Mouse (Mus musculus): Measurements from ENCODE around the gene Tardbp. TPM values are rescaled to one million over a fixed set of nuclear protein-coding genes. Genes with fewer than 3 reads are reported as not detected.

Gene Tardbp
- polyA plus RNA-seq, 1 experiment from 2014 or later: 183 TPM

GRCm38 (mm10) chr4:148643291-148644156 is 16.7 kb upstream of the Tardbp start, which contains the start of gene Gm572:
TSS of gene Gm572 (plus strand) at chr4:148643317.
- 59% methylated on average over 15 of the region's 15 CpGs for whole genome bisulfite sequencing
- H3K9ac ChIP-seq (ENCODE audit: low read depth, low read length): peak within 1 kb of the TSS; percentile 44; the same call in 1 of the 2 replicates
- H3K4me2 ChIP-seq (replicated peaks; ENCODE audit: low read depth, low read length): peak within 1 kb of the TSS; percentile 26; the same call in 1 of the 2 replicates
- 0 out of 2 replicates have a peak, but pooled peaks have one; percentile 32 for ATAC-seq (ENCODE audit: low FRiP score, low TSS enrichment)
- no peaks in the 10 kb centered on the region for H3K4me1 ChIP-seq (ENCODE audit: control insufficient read depth, insufficient read depth, low read length)
- H3K27me3 ChIP-seq (ENCODE audit: control insufficient read depth, insufficient read depth, low read length): no peaks in the 10 kb centered on the region
- peak within 1 kb of the TSS; percentile 10; the same call in 1 of the 2 replicates for H3K4me3 ChIP-seq (ENCODE audit: low read length)
- no peaks in the 10 kb centered on the region for H3K9me3 ChIP-seq (ENCODE audit: control insufficient read depth, low read length)
- no peak within 1 kb of the TSS for H3K27ac ChIP-seq (ENCODE audit: low read depth, low read length)
- H3K36me3 ChIP-seq (ENCODE audit: control insufficient read depth, insufficient read depth, low read length): no peaks in the 10 kb centered on the region

DNA sequence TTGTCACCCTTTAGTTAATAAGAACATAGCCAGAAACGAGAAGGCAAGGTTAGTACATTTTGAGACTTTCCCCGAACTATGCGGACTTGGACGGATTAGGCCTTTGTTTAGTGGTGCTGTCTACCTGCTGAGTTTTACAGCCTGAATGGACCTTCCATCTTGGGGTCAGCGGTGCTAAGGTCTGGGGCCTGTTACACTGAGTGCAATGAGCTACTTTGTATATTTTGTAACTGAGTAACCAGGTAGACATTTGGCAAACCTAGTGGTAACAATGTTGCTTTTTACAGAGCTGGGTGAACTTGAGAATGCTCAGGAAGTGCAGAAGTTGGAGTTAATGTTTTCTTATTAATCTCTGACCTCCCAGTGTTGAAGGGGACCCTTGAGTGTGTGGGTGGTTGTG is 14.3 kb upstream of the Tardbp start:
- Histone ChIP-seq H3K4me1 (ENCODE audit: control insufficient read depth, insufficient read depth, low read length) (no peaks in the 10 kb centered on the region), H3K36me3 (ENCODE audit: control insufficient read depth, insufficient read depth, low read length) (no peaks in the 10 kb centered on the region), H3K27ac (ENCODE audit: low read depth, low read length) (peak overlapping the region; percentile 59; the same call in 1 of the 2 replicates), H3K4me2 (replicated peaks; ENCODE audit: low read depth, low read length) (no peak overlapping the region), H3K9me3 (ENCODE audit: control insufficient read depth, low read length) (no peaks in the 10 kb centered on the region), H3K4me3 (ENCODE audit: low read length) (no peak overlapping the region), H3K27me3 (ENCODE audit: control insufficient read depth, insufficient read depth, low read length) (no peaks in the 10 kb centered on the region), H3K9ac (ENCODE audit: low read depth, low read length) (no peak overlapping the region)
- peak; percentile 48; the same call in 1 of the 2 replicates for ATAC-seq (ENCODE audit: low FRiP score, low TSS enrichment)
- 62% methylated on average over 5 of the region's 5 CpGs for WGBS

DNA sequence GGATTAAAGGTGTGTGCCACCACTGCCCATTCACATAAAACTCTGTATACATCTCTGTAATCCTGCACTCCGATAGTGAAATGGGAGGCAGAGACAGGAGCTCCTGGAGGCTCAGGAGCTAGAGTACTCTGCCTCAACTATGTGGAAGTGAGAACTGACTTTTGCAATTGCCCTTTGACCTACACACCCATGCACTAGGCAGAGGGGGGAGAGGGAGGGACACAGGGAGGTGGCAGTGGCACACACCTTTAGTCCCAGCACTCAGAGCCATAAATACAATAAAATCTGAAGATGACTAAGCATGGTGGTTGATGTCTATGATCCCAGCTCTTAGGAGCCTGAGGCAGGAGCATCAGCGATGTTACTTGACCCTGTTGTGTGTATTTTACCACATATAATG is 12.6 kb upstream of the Tardbp start:
- no peaks in the 10 kb centered on the region for H3K36me3 ChIP-seq (ENCODE audit: control insufficient read depth, insufficient read depth, low read length)
- no peak for ATAC-seq (ENCODE audit: low FRiP score, low TSS enrichment)
- no peaks in the 10 kb centered on the region for H3K9me3 ChIP-seq (ENCODE audit: control insufficient read depth, low read length)
- no peak overlapping the region for H3K27ac ChIP-seq (ENCODE audit: low read depth, low read length)
- no peaks in the 10 kb centered on the region for H3K4me1 ChIP-seq (ENCODE audit: control insufficient read depth, insufficient read depth, low read length)
- 97% methylated on average over 2 of the region's 2 CpGs for WGBS
- H3K27me3 ChIP-seq (ENCODE audit: control insufficient read depth, insufficient read depth, low read length): no peaks in the 10 kb centered on the region
- no peak overlapping the region for H3K9ac ChIP-seq (ENCODE audit: low read depth, low read length)
- no peak overlapping the region for H3K4me3 ChIP-seq (ENCODE audit: low read length)
- no peak overlapping the region for H3K4me2 ChIP-seq (replicated peaks; ENCODE audit: low read depth, low read length)

GRCm38 (mm10) chr4:148638302-148638701 is 11.5 kb upstream of the Tardbp start:
- Histone ChIP-seq H3K27me3 (ENCODE audit: control insufficient read depth, insufficient read depth, low read length) (no peaks in the 10 kb centered on the region), H3K4me2 (replicated peaks; ENCODE audit: low read depth, low read length) (no peak overlapping the region), H3K9ac (ENCODE audit: low read depth, low read length) (no peak overlapping the region), H3K27ac (ENCODE audit: low read depth, low read length) (no peak overlapping the region), H3K4me1 (ENCODE audit: control insufficient read depth, insufficient read depth, low read length) (no peaks in the 10 kb centered on the region), H3K4me3 (ENCODE audit: low read length) (no peak overlapping the region), H3K9me3 (ENCODE audit: control insufficient read depth, low read length) (no peaks in the 10 kb centered on the region), H3K36me3 (ENCODE audit: control insufficient read depth, insufficient read depth, low read length) (no peaks in the 10 kb centered on the region)
- ATAC-seq (ENCODE audit: low FRiP score, low TSS enrichment): no peak
- WGBS: 30% methylated on average over 9 of the region's 9 CpGs

GRCm38 (mm10) chr4:148635309-148635708 is 8.5 kb upstream of the Tardbp start:
- H3K27me3 ChIP-seq (ENCODE audit: control insufficient read depth, insufficient read depth, low read length): no peaks in the 10 kb centered on the region
- 81% methylated on average over 2 of the region's 2 CpGs for WGBS
- H3K4me1 ChIP-seq (ENCODE audit: control insufficient read depth, insufficient read depth, low read length): no peaks in the 10 kb centered on the region
- no peak overlapping the region for H3K4me2 ChIP-seq (replicated peaks; ENCODE audit: low read depth, low read length)
- no peaks in the 10 kb centered on the region for H3K9me3 ChIP-seq (ENCODE audit: control insufficient read depth, low read length)
- no peak overlapping the region for H3K27ac ChIP-seq (ENCODE audit: low read depth, low read length)
- H3K9ac ChIP-seq (ENCODE audit: low read depth, low read length): no peak overlapping the region
- no peak for ATAC-seq (ENCODE audit: low FRiP score, low TSS enrichment)
- H3K36me3 ChIP-seq (ENCODE audit: control insufficient read depth, insufficient read depth, low read length): no peaks in the 10 kb centered on the region
- H3K4me3 ChIP-seq (ENCODE audit: low read length): no peak overlapping the region

- H3K36me3 ChIP-seq (ENCODE audit: control insufficient read depth, insufficient read depth, low read length): no peaks in the 10 kb centered on the region
- H3K4me2 ChIP-seq (replicated peaks; ENCODE audit: low read depth, low read length): no peak overlapping the region
- 46% methylated on average over 2 of the region's 2 CpGs for WGBS
- no peaks in the 10 kb centered on the region for H3K4me1 ChIP-seq (ENCODE audit: control insufficient read depth, insufficient read depth, low read length)
- no peaks in the 10 kb centered on the region for H3K27me3 ChIP-seq (ENCODE audit: control insufficient read depth, insufficient read depth, low read length)
- no peak for ATAC-seq (ENCODE audit: low FRiP score, low TSS enrichment)
- H3K4me3 ChIP-seq (ENCODE audit: low read length): no peak overlapping the region
- H3K27ac ChIP-seq (ENCODE audit: low read depth, low read length): no peak overlapping the region
- H3K9me3 ChIP-seq (ENCODE audit: control insufficient read depth, low read length): no peaks in the 10 kb centered on the region
- no peak overlapping the region for H3K9ac ChIP-seq (ENCODE audit: low read depth, low read length)
Measured at GRCm38 (mm10) chr4:148633395-148634061, 6.7 kb upstream of the Tardbp start.

DNA sequence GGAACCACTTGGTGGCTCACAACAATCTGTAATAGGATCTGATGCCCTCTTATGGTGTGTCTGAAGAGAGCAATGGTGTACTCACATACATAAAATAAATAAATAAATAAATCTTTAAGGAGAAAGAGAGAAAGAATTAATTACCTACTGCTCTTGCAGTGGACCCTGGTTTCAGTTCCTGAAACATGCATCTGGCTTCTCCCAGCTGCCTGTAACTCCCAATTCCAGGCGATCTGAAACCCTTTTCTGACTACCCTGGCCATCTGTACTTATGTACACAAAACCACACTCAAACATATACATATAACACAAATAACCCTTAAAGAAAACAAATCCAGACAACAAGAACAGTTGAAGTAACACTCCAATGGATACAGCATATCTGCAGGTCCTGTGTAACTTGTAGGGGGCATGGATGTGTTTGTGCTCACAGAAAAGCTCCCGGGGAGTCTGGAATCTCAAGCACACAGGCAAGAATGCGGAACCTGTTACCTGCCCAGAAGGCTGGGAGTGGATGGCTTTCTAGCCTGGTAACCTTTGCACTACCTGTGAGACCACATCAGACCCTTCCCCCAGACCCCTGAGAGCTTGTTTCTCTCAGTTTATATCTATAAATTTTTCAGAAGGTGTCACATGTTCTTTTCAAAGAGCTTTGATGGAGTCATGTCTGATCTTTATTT is 5.3 kb upstream of the Tardbp start:
- no peaks in the 10 kb centered on the region for H3K4me1 ChIP-seq (ENCODE audit: control insufficient read depth, insufficient read depth, low read length)
- WGBS: 58% methylated on average over 3 of the region's 3 CpGs
- H3K36me3 ChIP-seq (ENCODE audit: control insufficient read depth, insufficient read depth, low read length): no peaks in the 10 kb centered on the region

GRCm38 (mm10) chr4:148627246-148627645 is 427 bp upstream of the Tardbp start:
- H3K27ac ChIP-seq (ENCODE audit: low read depth, low read length): no peak overlapping the region
- peaks cover 29% of the 10 kb centered on the region for H3K36me3 ChIP-seq (ENCODE audit: control insufficient read depth, insufficient read depth, low read length)

More for the DNA sequence above, 5.3 kb upstream of the Tardbp start:
- no peak overlapping the region for H3K4me2 ChIP-seq (replicated peaks; ENCODE audit: low read depth, low read length)
- no peak overlapping the region for H3K4me3 ChIP-seq (ENCODE audit: low read length)
- no peaks in the 10 kb centered on the region for H3K9me3 ChIP-seq (ENCODE audit: control insufficient read depth, low read length)
- no peaks in the 10 kb centered on the region for H3K27me3 ChIP-seq (ENCODE audit: control insufficient read depth, insufficient read depth, low read length)
- no peak overlapping the region for H3K27ac ChIP-seq (ENCODE audit: low read depth, low read length)
- ATAC-seq (ENCODE audit: low FRiP score, low TSS enrichment): no peak
- H3K9ac ChIP-seq (ENCODE audit: low read depth, low read length): no peak overlapping the region

More at GRCm38 (mm10) chr4:148627246-148627645, 427 bp upstream of the Tardbp start:
- Histone ChIP-seq H3K4me2 (replicated peaks; ENCODE audit: low read depth, low read length) (peak overlapping the region; percentile 35), H3K27me3 (ENCODE audit: control insufficient read depth, insufficient read depth, low read length) (no peaks in the 10 kb centered on the region), H3K9me3 (ENCODE audit: control insufficient read depth, low read length) (no peaks in the 10 kb centered on the region), H3K4me1 (ENCODE audit: control insufficient read depth, insufficient read depth, low read length) (peaks cover 12% of the 10 kb centered on the region; the same call in 1 of the 2 replicates), H3K4me3 (ENCODE audit: low read length) (peak overlapping the region; percentile 60; the same call in 1 of the 2 replicates), H3K9ac (ENCODE audit: low read depth, low read length) (peak overlapping the region; percentile 93)
- peak; percentile 28 for ATAC-seq (ENCODE audit: low FRiP score, low TSS enrichment)
- WGBS: 61% methylated on average over 3 of the region's 3 CpGs
